Mouse (Mus musculus): ENCODE measurements at regions not wholly inside any gene's neighbourhood (a gene's known extent, or its start where the extent isn't known, plus 50 kb on each side); places are given as distances from the start of the nearest gene placed in this dataset.
A peak's percentile ranks its signal among the peaks of the same experiment; 100 is the strongest.

DNA sequence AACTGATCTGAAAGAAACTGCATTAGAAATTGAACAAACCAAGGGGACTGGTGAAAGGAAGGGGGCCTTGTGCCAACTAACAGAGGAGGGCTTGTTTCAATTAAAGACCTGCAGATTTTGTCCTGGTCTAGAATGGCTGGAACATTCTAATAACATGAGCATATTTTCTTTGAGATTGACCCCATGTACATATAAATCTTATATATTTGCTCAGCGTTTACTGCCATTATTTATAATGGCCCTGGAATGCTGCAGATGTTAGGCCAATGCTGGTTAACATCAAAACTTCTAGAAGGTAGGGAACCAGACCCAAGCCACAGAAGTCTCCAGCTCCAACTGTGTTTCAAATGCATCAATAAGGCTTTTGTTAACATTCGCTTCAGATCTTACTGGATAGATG lies 326.4 kb downstream of the Tns1 start:
- no peak for DNase-seq

DNA sequence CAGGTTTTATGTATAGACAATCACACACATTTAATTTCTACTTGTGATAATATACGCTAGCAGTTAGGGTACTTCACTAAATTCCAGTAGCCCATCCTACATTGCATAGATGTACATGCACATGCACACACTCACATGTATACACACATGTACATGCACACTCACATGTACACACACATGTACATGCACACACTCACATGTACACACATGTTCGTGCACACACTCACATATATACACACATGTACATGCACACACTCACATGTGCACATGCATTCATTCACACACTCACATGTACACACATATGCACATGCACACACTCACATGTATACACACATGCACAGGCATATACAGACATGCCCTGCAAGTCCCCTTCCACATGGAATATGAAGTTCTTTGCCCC lies 326.8 kb downstream of the Tns1 start:
- DNase-seq, result no peak

DNA sequence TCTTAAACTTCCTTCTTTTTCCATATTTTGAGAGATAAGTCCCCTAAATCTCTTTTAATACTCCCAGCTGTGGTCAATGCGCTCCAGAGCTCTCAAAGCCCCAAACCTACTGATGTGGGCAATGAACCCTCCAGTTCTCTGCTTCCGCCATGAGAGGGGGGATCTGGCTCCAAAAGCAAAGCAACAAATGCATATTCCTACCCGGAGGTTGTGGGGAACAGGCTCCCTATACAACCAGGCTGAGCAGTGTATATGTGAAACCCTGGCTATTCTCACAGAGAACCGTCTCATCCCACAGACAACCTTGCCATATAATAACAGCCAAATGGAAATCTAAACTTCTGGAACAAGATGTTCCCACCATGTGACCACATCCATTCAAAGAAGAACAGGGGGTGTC lies 330.4 kb downstream of the Tns1 start:
- DNase-seq, result no peak

DNA sequence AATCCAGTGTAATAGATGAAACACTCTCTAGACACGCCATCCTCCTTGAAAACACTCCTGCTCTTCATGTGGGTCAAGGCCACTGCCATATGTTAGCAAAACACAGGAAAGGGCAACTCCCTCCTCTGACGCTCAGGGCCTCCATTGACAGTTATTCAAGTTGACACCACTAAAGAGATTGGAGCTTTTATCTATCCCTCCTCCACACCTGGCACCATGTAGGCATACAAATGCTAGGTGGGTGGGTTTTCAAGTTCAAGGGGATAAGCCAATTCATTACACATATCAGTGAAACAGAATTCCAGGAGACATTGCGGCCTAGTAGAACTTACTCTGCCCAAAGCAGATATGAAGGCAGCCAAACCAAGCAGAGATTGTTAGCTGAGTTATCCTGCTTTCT lies 331.0 kb downstream of the Tns1 start:
- no peak for DNase-seq

DNA sequence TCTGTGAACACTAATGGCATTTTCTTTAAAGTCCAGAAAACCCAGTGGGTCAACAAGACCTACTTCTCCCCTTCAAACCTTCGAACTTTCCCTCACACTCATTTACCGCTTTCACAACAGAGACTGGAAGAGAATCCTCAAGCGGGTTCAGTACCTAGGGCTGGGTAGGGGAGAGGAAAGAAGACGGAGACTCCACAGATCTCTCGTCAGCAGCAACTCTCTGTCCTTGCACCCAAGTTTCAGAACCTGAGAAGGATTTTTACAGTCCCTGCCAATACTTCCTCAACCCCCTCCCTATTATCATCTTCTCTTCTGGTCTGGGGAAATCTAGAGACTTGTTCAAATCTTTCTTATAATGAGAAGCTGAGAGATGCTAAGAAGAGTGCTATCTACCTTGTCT lies 331.9 kb downstream of the Tns1 start:
- no peak for DNase-seq

DNA sequence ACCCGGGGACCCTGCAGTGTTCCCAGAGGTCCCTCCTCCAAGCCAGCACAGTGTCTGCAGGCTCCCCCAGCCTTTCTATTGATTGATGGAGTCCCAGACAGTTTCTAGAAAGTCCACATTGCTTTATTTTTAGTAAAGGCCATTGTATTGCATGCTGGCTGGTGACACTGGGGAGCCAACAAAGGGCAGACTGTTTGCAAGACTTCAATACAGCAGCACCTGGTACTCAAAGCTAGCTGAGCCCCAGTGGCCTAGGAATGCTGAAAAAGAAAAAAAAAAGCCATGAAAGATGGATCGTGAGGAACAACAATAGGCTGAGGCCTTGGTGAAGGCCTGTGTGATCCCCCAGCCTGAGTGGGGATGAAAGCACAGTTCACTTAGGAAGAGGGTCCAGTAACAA lies 336.6 kb downstream of the Tns1 start:
- DNase-seq, result no peak

DNA sequence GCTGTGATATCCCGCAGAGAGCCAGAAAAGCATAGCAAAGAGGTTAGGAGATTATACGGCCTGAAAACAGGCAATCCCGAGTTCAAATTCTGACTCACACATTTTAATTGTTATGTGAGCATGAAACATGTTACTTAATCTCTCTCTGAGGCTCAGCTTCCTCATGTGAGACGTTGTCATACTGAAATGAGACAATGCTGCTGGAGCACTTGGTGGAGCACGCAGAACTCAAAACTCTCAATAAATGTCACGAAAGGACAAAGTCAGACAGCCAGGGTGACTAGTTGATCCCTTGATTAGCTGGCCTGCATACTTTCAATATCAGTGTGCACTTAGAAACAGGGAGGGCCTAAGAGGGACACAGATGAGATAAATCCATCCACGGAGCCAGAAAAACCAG lies 337.0 kb downstream of the Tns1 start:
- no peak for DNase-seq

DNA sequence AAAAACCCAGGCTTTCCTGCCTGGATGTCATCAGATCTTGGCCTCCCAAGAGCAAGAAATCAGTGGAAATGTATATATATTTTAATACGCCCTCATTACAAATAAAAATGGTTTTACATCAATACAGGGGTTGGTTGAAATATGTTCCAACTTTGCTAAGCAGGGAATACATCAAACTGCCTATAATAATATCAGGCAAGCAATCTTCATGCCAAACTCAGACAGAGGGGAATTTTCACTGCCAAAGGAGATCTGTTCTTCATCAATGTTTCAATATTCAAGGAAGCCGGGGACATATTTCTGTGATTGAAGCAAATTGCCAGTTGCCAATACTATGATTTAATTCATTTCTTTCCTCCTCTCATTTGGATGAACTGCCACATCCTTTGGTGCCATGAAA lies 340.9 kb downstream of the Tns1 start:
- DNase-seq, result no peak

DNA sequence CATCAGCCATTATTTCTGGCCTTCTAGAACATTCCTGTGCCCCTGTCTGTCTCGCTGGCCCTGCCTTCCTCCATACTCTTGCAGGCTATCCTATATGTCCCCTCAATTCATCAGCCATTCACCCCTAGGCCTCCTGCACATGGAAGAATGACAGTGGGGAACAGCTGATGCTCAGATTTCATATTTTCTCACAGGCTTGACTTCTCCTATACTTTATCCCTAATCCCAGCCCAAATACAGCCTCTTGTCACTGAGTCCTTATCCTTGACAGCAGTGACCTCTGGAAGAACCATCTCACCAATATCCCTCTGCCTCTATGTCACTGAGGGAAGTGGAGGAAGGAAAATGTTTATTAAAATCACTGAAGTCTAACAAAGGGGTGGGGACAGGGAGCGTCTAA lies 341.4 kb downstream of the Tns1 start:
- DNase-seq, result no peak

DNA sequence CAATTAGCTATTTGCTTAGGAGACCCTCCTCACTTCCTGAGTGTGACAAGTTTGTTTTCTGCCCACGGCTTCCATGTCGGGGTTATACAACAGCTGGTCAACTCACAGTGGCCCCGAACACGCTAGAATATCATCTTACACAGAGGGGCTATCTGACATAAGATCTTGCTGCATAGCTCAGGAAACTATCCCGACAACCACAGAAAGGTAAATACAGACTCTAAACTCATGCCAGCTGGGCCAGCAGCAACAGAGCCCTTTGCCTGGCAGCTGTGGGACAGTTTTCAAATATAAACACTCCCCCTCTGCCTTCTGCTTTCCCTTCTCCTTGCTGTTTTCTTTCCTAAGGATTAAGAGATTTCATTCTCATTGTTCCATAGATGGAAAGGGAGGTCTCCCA lies 352.5 kb downstream of the Tns1 start:
- no peak for DNase-seq

DNA sequence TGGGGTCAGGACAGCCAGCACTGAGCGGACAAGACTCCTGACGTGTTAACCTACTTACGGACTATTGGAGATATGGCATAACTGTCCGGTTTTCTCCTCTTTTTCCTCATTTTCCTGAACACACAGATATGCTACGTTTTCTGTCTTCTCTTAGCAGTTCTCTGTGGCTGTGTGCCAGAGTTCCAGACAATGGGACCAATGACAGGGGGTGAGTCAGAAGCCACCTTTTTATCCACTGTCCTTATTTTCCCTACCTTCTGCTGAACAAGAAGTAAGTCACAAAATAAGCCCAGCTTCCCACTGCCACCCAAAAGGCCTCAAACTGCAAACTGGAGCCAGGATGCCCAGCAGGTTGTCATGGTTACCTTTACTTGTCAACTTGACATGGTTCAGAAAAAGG lies 353.6 kb downstream of the Tns1 start:
- DNase-seq, result peak; percentile 11

DNA sequence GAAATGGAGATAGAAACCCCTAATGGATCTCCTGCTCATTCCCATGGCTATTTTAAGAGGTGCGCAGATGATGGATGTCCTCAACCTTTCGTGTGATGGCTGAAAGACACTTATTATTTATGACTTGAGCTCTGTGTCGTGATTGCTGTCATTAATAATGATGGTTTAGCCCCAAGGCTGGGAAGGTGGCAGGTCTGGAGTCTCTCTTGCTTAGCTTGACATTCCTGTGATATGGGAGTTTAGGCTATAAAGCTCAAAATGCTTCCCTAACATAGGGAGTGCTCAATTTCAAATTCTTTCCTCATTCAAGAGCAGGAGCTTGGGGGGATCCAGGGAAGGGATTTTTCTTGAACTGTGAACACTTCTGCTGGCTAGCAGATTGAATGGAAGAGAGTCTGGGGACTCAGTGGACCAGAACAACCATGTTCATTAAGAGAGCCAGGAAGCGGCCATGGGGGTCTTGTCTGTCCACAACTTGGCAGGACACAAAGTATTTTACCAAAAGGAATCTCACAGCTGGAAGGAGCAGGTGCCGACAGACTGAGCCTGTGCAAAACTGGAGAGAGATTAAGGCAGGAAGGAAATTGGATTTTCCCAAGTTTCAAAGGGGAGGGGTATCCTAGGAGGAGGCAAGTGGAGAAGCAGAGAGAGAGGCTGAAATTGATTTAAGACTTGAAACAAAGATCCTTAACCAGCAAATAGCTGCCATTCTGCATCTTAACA lies 359.5 kb downstream of the Tns1 start:
- DNase-seq, result no peak

DNA sequence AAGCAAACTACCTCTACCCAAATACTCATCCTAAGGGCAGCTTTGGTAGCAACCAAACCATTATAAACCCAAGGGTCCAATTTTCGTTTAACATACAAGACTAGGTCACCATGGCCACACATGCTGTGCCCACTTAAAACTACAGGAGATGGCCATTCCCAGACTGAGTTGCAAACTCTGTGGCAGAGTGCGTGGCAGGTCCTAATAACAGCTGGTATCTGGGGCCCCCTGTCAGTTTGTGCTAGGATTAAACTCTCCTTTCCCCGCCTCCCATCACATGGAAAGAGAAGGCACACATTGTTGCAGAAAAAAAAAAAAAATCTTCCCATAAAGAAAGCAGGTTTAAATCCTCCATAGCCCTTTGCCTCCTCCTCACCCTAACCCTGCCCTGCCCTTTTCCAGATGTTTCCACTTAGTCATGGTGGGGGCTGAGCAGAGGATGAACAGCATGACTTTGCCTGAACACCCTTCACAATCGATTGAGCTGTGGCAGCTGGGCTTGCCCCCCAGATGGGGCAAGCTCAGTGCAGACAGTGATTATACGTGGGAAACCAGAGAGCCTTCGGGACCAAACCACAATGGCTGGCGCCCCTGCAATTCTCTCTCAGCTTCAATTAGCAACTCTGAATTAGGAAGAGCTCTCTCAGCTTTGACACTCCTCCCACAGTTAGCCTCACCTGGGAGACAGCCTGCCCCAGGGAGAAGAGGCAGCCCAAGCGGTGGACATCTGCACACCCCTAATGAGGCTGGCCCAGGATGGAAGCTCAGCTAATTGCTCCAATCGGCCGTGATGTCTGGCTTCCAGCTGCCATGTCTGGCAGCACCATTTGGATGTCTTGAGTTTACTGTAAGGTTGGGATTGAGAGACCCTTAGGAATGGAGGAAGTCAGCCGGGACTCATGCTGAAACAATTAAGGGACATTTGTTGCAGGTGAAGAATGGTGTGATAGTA lies 365.9 kb downstream of the Tns1 start:
- DNase-seq, result peak; percentile 13

DNA sequence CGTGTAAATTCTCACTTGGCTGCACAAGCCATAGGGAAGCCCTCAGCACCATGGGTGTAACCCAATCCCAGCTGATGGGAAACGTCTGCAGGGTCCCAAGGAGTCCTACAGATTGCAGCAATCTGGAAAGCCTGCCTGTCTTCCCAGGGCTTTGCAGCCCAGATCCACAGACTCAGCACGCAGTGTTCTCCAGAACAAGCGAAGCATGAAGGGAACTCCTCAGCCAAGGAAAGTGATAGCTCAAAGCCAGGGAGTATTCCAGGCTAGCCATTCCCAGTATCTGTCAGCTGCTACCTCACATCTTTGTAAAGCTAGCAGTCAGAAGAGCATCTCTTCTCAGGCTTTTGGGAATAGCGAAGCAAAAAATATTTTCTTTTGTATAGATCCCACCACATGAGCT lies 368.5 kb downstream of the Tns1 start:
- no peak for DNase-seq

DNA sequence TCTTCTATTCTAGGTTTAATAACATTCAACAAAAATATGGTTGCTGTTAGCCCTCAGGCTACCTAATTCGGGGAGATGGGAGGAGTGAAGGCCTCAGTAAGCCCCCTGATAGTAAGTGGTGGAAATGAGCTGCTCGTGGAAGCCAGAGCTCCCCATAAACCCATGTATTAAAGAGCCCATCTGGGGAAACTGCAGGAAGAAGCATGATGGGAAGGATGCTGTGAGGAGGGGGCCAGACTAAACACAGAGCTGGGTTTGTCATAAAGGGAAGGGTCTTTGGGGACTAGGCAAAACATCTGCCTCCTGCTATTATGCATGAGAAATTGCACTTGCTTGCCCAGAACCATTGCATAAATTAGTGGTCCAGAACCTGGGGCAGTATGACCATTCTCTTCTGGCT lies 369.3 kb downstream of the Tns1 start:
- no peak for DNase-seq

DNA sequence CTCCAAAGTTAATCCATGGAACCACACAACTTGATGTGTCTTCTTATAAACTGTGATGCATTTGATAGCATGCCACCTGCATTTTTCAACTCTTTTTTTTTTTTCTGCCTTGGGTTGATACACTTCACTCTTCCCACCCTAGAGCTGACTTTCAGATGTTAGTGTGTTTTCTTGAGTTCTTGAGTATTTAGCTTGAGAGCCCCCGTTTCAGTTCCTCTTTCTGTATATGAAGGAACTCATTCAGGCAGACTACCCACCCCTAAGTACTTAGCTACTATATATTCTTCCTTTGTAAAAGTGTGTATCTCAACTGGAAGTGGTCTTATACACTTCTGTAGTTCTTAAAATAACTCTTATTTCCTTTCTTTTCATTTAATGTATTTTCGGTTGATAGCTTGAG lies 371.1 kb downstream of the Tns1 start:
- no peak for DNase-seq

DNA sequence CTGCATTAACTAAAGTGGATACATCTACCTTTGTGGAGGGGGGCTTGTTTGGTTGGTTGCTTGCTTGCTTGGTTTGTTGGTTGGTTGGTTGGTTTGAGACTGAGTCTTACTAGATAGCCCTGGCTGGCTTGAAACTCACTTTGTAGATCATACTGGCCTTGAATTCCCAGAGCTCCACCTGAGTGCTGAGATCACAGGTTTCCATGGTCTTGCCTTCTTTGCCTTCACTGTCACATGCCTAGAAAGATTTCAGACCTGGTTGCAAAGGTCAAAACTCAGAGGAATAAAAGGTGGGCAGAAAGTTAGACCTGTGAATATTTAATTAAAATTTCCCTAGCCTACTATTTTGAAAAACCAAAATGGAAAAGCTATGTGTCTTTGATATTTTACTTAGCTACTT lies 375.5 kb downstream of the Tns1 start:
- no peak for DNase-seq

DNA sequence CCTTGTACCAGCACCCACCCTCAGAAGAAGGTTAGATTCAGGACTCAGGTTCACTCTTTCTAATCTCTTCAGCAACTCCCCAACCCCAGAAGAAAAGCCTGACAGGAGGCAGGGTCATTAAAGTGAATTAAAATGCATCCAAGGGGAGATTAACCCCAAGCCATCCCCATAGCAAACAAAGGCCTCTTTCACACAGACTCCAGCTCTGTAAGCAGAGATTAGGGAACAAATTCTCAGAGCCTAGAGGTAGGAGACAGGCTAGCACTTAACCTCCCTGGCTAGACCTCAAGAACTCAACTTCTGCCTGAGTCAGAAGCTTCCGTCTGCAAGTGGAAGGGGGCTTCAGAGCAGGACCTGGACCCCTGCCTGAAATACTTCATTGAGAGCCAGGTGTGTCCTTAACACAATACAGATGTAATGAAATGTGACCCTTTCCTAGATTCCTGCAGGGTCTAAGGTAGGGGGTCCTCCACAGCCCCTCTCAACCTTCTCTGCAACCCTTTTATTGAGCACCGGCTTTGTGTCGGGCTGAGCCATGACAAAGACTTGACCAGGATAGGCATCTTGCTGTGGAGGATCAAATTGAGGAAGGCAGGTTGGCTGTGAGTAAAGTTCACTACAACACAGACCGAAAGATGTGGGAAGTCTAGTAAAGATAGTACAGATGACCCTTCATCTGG lies 379.6 kb downstream of the Tns1 start:
- DNase-seq, result no peak

DNA sequence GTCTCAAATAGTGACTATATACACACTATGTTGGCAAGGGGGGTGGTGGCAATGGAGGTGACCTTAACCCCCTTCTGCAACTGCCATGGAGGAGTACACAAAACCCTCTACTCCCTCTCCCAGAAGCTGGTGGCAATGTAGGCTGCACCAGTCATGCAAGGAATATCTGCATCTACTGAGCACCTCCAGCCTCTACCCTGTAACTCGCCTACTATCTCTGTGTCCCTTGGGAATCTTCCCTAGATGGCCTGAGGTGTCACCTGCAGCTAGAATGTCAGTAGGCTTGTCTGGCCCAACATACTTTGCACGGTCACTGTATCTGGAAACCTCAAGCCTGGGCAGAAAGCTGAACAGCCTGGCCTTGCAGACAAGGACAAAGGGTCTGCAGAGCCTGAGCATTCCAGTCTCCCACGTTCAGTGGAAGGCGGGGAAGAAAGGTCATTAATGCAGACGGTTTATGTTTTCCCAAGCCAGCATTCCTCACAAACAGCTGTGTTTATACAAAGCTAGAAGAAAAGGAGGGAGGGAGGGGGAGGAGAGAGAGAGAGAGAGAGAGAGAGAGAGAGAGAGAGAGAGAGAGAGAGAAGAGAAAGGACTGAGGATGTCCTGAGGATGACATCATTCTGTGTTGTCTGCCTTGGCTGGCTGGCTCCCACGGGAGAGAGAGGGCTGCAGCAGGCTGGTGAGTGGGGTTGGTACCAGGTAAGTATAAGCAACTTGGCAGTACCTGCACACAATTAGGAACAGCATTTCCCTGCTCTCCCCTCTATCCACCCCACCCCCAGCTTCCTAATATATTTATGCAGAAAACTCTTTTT lies 380.3 kb downstream of the Tns1 start:
- no peak for DNase-seq

DNA sequence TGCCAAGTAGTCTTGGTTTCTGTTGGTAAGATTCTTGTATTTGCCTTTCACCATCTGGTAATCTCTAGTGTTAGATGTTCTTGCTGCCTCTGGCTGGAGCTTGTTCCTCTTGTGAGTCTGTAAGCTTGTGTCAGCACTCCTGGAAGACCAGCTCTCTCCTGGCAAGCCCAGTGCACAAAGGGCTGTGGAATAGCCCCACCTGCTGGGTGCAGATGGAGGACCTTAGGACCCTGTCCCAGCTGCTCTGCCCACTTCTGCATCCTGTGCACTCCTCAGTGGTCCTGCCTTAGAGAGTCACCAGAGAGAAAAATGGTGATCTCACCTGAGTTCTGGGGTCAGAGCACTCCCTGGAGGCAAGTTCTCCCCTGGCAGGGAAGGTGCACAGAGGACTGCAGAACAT lies 387.2 kb downstream of the Tns1 start:
- DNase-seq, result no peak

DNA sequence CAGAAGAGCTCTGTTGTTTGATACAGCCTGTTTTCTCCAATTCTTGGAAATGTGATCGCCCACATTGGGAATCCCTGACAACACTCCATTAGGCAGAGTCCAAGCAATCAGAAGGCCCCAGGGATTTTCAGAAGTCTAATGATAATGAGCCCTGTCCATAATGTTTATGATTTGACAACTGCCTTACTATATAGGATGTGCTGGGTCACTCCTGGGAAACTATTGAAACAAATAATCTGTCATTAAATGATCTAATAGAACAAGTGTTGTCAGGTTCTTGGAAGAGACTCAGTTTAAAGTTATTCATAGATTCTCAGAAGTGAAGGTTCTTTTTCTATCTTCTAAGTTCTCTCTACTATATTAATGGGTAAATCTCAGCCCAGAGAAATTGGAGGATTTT lies 395.9 kb downstream of the Tns1 start:
- DNase-seq, result no peak

DNA sequence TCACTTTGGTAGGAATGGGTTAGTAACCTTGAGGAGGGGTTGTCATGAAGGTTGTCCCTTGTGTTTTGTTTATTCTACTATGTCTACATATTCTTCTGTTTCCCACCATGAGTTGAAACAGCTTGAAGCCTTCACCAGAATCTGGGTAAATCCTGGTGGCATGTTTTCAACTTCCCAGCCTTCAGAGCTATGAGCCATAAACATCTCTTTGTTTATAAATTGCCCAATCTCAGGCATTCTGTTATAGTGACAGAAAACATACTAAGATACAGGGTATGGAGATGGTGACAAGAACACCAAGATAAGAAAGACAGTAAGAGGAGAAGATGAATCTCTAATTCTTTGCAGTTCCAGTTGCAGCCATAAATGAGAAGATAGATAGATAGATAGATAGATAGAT lies 396.5 kb downstream of the Tns1 start:
- DNase-seq, result no peak

DNA sequence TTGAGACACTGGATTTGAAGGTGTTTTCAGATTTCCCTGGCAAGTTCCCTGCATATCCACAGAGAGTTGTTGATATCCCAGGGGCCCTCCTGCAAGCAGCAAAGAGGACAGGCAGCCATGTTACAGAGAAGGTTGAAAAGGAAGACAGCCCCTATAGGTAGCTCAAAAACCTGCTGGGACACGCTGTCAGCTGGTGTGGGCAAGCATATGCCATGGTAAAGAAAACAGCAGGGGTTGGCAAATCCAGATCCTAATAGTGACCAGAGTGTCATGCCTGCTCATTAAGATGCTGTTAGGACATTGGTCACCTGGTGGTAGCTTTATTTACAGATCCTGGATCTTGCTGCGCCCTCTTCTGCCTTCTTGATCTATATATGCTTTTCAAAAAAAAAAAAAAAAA lies 397.6 kb downstream of the Tns1 start:
- peak; percentile 83 for DNase-seq

All from cerebellum, adult 9-11 months (tissue).